Mouse (Mus musculus) kidney, postnatal 25 days (tissue): Measurements from ENCODE around the gene Pla2g12a.

Experiments
- DNase-seq, 2 experiments: peaks; one replicate each; pipeline ENCODE4 v3.0.0; 2021; ENCODE audit warnings: mixed read lengths in 2 of 2

Gene Pla2g12a

DNA sequence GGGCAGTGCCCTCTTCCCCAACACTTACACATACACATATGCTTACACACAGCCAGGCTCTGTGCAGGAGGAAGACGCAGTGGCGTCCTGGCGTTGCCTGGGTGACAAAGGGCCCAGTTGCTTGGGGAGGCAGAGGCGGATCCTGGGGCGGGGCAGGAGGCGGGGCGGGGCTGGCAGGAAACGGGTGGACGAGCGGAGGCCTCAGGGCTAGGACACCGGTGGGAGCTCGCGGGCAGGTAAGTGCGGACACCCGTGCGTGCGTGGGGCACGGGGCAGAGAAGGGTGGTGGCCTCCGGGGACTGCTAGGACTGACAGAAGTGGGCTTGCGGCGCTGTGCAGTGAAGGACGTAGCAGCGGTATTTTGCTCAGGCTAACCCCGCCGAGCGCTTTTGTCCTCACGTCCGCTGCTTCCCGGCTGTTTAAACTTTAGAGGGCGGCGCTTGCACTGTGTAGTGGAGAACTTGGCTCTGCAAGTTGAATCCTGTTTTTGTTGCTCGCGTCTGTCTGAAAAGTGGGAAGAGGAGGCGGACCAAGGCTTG lies 22.9 kb downstream of the Pla2g12a start, which contains the start of gene Casp6:
TSS of gene Casp6 (plus strand) at position 155 of the 539 bp plus-strand sequence.
- DNase-seq, result peak; percentile 91 to 93

DNA sequence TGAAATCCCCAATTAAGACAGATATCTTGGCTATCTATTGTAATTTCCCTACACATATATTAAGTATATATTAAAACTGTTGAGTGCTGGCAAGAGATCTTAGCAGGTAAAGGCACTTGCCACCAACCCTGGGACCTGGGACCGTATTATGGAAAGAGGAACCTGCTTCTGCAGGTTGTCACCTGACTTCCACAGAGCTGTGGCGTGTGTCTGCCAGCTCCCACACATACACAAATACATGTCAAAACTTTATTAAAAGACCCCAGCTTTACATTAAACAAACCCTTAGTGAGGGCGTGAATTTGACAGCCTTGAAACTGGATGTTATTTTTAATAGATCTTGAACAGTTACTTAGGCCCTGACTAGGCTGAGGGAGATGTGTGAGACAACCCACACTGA lies 25.0 kb downstream of the Pla2g12a start:
- DNase-seq, result no peak

DNA sequence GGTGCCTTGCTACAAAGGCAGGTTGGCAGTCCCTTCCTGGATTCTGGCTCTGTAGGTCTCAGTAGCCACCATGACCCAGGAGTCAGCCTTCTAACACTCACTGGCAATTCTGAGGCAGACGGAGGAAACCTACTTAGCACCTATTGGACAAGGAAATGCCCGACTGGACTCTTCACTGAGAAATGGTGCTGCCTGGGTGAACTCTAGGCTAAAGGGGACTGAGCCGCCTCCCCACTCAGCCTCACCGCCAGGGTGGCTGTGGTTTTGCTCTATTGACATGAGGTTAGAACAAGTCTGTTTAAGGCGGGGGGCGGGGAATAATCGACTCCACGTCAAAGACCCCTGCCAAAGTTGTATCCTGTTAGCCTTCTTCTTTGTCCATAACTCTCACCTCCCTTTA lies 25.5 kb downstream of the Pla2g12a start:
- no peak for DNase-seq

DNA sequence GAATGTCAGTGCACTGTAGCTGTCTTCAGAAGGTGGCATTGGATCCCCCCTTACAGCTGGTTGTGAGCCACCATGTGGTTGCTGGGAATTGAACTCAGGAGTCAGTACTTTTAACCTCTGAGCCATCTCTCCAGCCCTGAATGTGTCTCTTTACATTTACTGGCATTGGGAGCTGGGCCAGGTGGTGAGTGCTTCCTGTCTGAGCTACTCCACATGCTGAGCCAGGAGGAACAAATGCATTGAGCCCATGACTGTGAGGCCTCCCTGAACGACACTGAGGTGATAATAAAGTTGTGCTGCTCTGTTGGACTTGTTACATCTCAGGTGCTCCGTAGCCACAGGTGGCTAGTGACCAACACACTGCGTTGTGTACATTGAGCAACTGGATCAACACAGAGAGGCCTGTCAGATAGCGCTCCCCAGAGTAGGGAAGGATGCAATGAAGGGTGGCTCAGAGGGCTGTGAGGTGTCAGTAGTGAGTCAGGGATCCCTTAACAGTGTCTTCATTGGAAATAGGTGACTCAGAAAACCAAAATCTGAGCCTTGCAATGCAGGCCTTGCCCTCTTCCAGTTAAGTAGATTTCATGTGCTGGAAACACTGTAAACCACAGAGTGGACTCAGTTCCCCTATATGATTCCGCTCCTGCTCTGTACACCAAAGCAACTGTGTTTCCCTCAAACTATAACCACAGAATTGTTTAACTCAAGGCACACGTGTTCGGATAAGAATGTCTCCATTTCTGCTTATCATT lies 26.2 kb downstream of the Pla2g12a start:
- DNase-seq, result no peak

DNA sequence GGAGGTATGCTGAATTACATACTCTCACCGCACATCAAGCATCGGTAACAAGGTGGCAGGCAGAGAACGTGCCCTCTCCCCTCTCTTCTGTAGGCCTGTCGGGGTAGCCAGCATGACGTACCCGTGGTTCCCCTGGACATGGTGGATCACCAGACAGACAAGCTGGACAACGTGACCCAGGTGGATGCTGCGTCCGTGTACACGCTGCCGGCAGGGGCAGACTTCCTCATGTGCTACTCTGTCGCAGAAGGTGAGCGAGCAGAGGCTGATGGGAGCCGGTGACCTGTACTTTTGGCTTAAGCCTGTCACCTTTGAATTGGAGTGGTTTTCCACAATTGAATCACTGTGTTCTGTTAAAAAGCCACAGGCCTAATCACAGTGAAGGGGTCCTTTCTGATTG lies 33.6 kb downstream of the Pla2g12a start:
- DNase-seq, result no peak

DNA sequence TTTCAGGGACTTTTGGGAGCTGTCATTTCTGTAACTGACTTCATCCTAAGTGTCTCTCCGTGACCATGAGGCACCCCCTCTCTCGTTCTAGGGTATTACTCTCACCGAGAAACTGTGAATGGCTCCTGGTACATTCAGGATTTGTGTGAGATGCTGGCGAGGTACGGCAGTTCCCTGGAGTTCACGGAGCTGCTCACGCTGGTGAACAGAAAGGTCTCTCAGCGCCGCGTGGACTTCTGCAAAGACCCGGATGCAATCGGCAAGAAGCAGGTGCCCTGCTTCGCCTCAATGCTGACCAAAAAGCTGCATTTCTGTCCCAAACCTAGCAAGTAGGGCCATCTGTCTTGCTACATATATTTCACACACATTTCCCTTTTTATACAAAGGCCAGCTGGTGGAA lies 34.8 kb downstream of the Pla2g12a start:
- no peak for DNase-seq

DNA sequence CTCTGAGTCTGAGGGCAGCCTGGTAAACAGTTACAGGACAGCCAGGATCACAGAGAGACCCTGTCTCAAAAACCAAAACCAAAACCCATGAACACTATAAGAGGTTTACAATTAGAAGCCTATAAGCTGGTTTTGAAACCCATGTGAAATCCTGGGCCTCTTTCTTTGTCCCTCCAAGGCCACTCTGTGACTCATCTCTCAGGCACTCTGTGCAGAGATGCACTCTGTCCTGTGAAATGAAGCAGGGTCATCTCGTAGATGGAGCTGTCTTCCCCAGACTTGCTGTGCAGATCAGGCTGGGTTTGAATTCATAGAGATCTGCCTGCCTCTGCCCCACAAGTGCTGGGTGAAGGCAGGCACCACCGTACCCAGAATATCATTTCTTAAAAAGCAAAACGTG lies 39.0 kb downstream of the Pla2g12a start:
- no peak for DNase-seq

DNA sequence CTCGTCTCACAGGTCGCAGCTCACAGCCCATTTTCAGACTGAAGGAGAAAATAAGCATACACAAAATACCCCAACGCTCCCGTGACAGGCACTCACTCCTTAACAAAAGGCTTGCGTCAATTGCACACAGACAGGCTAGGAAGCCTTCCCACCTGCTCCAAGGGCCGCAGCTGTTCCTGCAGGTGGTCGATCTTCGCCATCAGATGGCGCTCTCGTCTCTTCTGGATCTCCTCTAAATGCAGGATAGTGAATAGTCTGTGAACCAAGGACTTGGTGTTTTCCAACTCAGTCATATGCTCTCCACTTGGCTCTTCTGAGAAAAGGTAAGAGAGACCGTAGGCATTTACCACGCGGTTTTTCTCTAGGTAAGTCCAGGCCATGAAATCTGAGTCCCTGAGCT lies 40.0 kb downstream of the Pla2g12a start:
- peak; percentile 74 to 81 for DNase-seq

DNA sequence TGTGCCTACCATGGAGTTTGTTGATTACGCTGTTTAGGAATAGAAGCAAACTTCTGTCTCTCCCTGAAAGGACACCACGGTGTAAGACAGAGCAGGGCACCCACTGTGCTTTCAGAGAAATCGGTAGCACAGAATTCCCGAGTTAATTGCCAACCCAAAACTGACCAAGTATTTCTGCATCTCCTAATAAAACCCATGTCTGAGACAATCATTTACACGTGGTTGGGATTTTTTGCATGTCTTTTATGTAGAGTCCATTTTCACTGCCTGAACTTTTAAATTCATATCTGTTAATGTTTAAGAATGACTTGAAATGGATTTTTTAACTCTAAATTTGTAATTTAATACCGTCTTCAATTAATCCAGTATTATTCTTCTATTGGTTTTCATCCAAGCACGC lies 45.2 kb downstream of the Pla2g12a start:
- DNase-seq, result no peak

DNA sequence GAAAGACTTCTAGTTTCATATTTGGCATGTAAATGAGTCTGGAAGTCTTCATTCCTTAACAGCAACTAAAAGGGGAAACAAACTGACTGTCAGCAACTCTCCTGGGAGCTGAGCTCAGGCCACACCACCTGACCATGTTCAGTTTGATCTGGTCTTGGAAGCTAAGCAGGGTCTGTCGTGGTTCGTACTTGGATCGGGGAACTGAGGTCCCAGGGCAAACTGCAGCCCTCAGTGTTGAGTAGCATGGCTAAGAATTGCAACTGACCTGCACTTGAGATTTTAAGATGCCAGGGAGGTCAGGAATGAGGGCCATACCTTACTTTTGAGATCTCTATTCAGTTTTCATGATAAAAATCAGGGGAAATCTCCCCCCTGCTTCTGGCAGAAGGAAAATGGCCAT lies 47.5 kb downstream of the Pla2g12a start:
- DNase-seq, result no peak

DNA sequence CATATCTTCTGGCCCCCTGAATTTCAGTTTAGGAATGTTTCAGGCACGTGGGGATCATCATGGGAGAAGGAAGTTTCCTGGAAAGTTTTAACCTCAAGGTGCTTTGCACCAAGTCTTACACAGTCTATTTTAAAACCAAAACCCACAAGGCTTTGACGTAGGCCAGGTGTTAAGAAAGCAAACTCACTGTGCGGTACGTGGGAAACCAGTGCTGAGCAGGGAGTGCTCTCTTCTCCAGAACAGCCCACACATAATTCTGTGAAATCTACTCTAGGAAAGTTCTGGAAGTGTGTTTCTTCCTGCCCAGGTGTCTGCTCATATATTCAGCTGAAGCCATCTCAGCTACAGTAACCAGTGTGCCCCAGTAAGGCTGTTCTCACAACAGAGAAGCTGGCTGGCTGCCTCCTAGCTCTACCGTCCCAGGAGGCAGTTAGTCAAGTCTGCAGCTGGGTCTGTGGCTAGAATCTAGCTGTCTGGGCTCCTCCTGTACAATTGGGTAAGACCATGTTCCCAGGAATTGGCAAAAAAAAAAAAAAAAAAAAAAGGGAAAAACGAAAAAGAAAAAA lies 51.9 kb downstream of the Pla2g12a start:
- no peak for DNase-seq

DNA sequence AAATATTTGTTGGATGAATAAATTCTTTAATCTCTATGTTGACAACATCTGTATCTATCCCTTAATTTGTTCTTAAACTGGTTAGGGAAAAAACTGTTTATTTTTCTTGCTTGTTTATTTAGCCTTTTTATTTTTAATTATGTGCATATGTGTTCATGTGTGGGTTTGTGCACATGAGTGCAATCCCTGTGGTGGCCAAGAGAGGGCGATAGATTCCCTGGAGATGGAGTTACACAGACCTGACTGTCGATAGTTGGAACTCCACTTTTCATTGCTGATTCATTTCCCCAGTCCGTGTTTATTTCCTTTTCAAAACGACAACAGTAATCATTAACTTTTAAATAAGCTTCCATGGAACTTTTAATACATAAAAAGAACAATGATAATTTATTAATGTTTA lies 54.0 kb downstream of the Pla2g12a start:
- peak in 1 of 2 experiments; percentile 14 for DNase-seq

DNA sequence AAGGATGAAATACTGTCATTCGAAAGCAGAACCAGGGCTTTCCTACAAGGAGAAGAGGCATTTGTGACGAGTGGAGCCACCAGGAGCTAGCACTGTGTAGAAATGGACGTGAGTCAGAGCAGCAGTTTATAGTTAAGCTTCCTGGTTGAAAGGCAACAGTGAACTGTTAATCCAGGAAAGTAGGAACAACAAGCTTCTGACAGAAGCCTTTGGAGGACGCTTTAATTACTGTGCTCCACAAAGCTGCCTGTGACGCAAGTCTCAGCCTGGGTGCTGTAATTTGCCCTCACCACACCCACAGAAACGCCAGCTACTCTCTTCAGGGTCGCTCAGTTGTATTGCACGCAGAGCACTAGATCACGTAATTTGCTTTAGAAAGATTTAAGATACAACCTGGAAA lies 58.2 kb downstream of the Pla2g12a start:
- DNase-seq, result no peak

DNA sequence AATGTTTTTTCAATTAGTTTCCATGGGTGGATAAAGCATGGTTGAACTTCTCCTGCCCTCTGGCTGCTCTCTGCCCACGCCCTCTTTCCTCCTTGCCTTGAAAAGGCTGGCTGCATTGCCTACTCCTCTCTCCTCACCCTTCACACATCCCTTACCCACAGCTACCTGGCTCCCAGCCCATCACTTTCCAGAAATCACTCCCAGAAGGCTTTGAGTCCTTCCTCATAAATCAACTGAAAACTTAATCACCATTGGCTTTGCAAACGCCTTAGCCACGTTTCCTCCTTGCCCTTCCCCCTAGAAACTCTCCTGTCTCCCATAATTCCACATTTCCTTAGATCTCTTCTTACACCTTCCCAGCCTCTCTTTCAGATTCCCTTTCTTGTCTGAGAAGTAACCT lies 59.4 kb downstream of the Pla2g12a start:
- peak in 1 of 2 experiments; percentile 5 for DNase-seq

DNA sequence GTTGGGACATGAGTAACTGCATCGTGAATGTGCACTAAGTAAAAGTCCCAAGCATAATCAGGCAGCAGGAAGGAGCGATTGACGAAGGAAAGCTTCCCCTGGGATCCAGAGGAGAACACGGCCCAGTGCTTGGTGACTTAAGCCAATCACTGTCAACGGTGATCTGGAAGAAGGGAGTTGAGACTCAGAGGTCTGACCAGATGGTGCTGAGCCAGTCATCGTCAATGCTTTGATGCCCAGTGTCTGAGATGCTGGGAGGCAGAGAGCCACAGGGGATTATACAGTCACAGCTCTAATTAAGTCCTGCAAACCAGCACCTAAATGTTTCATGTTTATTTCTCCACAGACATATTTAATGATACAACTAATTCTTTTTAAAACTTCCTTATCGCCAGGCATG lies 60.7 kb downstream of the Pla2g12a start:
- no peak for DNase-seq

DNA sequence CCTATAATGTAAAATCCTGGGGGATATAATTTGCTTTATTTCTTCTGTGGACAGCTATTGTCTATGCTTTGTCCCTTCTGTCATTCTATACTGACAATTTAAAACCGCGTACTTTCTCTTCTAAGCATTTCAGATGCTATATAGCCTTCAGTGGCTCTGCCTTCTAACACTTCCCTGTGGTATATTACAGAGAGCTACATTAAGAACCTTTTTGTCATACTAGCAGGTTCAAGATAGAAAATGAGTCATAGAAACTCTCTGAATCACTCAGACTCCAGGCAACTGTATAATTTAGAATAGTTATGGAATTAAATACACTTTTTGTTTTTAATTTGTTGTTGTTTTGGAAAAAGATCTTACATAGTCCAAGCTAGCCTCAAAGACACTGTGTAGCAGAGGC lies 62.4 kb downstream of the Pla2g12a start:
- no peak for DNase-seq

DNA sequence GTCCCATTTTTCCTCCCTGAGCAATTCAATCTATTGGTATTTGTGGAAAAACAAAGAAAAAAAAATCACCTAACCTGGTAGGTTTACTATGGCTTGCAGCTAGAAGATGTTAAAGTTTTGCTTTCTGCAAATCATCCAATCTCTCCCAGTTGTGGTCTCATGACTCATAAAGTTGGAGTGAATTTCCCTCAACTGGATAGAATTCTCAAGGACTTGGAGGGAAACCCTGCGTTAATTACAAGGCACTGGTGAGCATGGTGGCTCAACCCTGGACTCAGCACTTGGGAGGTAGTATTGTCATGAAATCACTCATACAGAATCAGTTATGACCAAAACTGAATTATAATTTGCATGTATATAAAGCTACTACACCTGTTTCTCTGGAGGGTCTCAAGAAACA lies 62.9 kb downstream of the Pla2g12a start:
- DNase-seq, result no peak

DNA sequence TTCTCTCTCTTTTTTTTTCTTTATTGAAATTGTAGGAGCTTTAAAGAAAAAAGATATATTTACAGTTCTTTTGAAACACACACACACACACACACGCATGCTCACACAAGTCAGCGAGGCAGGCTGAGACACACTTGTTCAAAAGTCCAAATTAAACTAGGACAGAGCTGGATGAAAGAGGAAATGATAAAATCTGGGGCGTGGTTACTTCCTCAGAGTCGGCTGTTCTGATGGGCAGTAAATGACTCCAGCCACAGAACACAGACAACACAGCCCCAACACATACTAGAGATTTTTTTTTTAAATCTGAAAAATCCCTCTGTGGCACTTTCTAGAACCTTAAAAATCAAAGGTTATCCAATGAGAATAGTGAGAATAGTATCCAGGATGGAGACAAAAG lies 65.4 kb downstream of the Pla2g12a start:
- no peak for DNase-seq
